In genomic region chr4:55194552-55194951, GRCm38 (mm10) we compare ENCODE assay signal across 28 mouse cellular contexts.
A peak's percentile ranks its signal among the peaks of the same experiment; 100 is the strongest.
DNase-seq lines count a peak whose midpoint lies in the region; ATAC-seq and TF ChIP-seq lines count a peak whose summit lies in the region.
"Had no signal": no experiment of that assay in that cellular context is flagged by ENCODE, and none has a peak within 500 bp of the region (broad histone marks: within the 10 kb centered on the region; RNA-seq: fewer than 3 reads in every experiment).

No protein-coding gene starts in this region.

- H3K9ac ChIP-seq in heart, embryonic 12.5 days, result no peak overlapping the region
- H3K9ac ChIP-seq in heart, embryonic 11.5 days (ENCODE audit: low read depth, low read length), result no peak overlapping the region
- H3K9ac ChIP-seq: embryonic facial prominence, embryonic 12.5 days; heart, embryonic 15.5 days; hindbrain, embryonic 12.5 days; intestine, embryonic 15.5 days; liver, embryonic 14.5 days; lung, embryonic 14.5 days; neural tube, embryonic 15.5 days had no signal

- H3K36me3 ChIP-seq in heart, embryonic 12.5 days, result no peaks in the 10 kb centered on the region
- H3K36me3 ChIP-seq in heart, embryonic 11.5 days (ENCODE audit: control insufficient read depth, insufficient read depth, low read length), result no peaks in the 10 kb centered on the region
- H3K36me3 ChIP-seq: embryonic facial prominence, embryonic 12.5 days; heart, embryonic 15.5 days; hindbrain, embryonic 12.5 days; intestine, embryonic 15.5 days; neural tube, embryonic 15.5 days had no signal

- no peak for TF ChIP-seq CTCF in layer of hippocampus, adult 2 months (conservative IDR thresholded peaks at IDR 0.05)

- 89% methylated on average over 4 of the region's 4 CpGs for WGBS in heart, embryonic 12.5 days
- WGBS in heart, embryonic 11.5 days (ENCODE audit: insufficient replicate concordance), result 78% methylated on average over 4 of the region's 4 CpGs

- H3K9me3 ChIP-seq in heart, embryonic 12.5 days (replicated peaks), result no peaks in the 10 kb centered on the region
- H3K9me3 ChIP-seq in heart, embryonic 11.5 days (replicated peaks; ENCODE audit: control insufficient read depth, low read length), result no peaks in the 10 kb centered on the region
- H3K9me3 ChIP-seq: embryonic facial prominence, embryonic 12.5 days; heart, embryonic 15.5 days; hindbrain, embryonic 12.5 days; intestine, embryonic 15.5 days; neural tube, embryonic 15.5 days had no signal

- H3K27ac ChIP-seq in layer of hippocampus, adult 2 months, result peak overlapping the region; percentile 68; the same call in 1 of the 2 replicates
- no peak overlapping the region for H3K27ac ChIP-seq in heart, embryonic 12.5 days (ENCODE audit: poor library complexity, severe bottlenecking)
- H3K27ac ChIP-seq in heart, embryonic 11.5 days (ENCODE audit: low read depth, low read length), result no peak overlapping the region
- H3K27ac ChIP-seq: embryonic facial prominence, embryonic 12.5 days; heart, embryonic 15.5 days; hindbrain, embryonic 12.5 days; hindbrain, postnatal 0 days; intestine, embryonic 15.5 days; kidney, postnatal 0 days; liver, embryonic 14.5 days; neural tube, embryonic 15.5 days had no signal

- H3K4me2 ChIP-seq in heart, embryonic 12.5 days, result no peak overlapping the region
- H3K4me2 ChIP-seq in heart, embryonic 11.5 days, result no peak overlapping the region
- H3K4me2 ChIP-seq: embryonic facial prominence, embryonic 12.5 days; heart, embryonic 15.5 days; hindbrain, embryonic 12.5 days; intestine, embryonic 15.5 days; lung, embryonic 14.5 days; neural tube, embryonic 15.5 days had no signal

- H3K27me3 ChIP-seq in heart, embryonic 12.5 days (replicated peaks), result no peaks in the 10 kb centered on the region
- H3K27me3 ChIP-seq in heart, embryonic 11.5 days (ENCODE audit: control insufficient read depth, insufficient read depth, low read length), result no peaks in the 10 kb centered on the region
- H3K27me3 ChIP-seq: embryonic facial prominence, embryonic 12.5 days; heart, embryonic 15.5 days; hindbrain, embryonic 12.5 days; intestine, embryonic 15.5 days; neural tube, embryonic 15.5 days had no signal

- H3K4me1 ChIP-seq in heart, embryonic 12.5 days (replicated peaks), result 0 out of 2 replicates have a peak, but pooled peaks cover 5% of the 10 kb centered on the region
- H3K4me1 ChIP-seq in heart, embryonic 11.5 days (ENCODE audit: control insufficient read depth, insufficient read depth, low read length), result no peaks in the 10 kb centered on the region
- H3K4me1 ChIP-seq: embryonic facial prominence, embryonic 12.5 days; hindbrain, embryonic 12.5 days; intestine, embryonic 15.5 days; neural tube, embryonic 15.5 days had no signal

- ATAC-seq in heart, embryonic 12.5 days (ENCODE audit: insufficient number of reproducible peaks, low FRiP score), result no peak
- no peak for ATAC-seq in heart, embryonic 11.5 days (replicated peaks; ENCODE audit: insufficient number of reproducible peaks, low FRiP score, low TSS enrichment)
- ATAC-seq: hindbrain, postnatal 0 days; intestine, embryonic 15.5 days had no signal

- peak; percentile 46 to 70 for DNase-seq in layer of hippocampus, adult 18-20 months (ENCODE audit: low spot score in 2 of 2)
- no peak for DNase-seq in layer of hippocampus, adult 9-10 months (ENCODE audit: low spot score)
- DNase-seq in brain, adult 2 months (ENCODE audit: low read depth, low spot score), result peak; percentile 44
- DNase-seq in layer of hippocampus, adult 2 months (ENCODE audit: low spot score in 2 of 2), result peak; percentile 31 to 73
- DNase-seq in yolk sac, embryonic 10.5 days (ENCODE audit: low spot score), result no peak
- DNase-seq: adrenal gland, postnatal 25 days; cerebellum, adult 9-10 months; embryo, embryonic 11 days; gastrocnemius, postnatal 10 days; kidney, adult 8-10 months; kidney, postnatal 4 days; liver; lung, embryonic 14.5 days; lung, postnatal 14 days; midbrain, embryonic 14.5 days; right cerebral cortex, postnatal 25 days; spleen, adult 18-20 months; thymus, postnatal 25 days had no signal

- no peak overlapping the region for H3K4me3 ChIP-seq in layer of hippocampus, adult 2 months
- no peak overlapping the region for H3K4me3 ChIP-seq in heart, embryonic 12.5 days
- H3K4me3 ChIP-seq in heart, embryonic 11.5 days (ENCODE audit: low read depth, low read length), result no peak overlapping the region
- H3K4me3 ChIP-seq: embryonic facial prominence, embryonic 12.5 days; heart, embryonic 15.5 days; hindbrain, embryonic 12.5 days; intestine, embryonic 15.5 days; neural tube, embryonic 15.5 days had no signal

Comparison
In these comparisons a context has a peak if more than half of its experiments do, and no peak if none do; other contexts are left out.
1. DNase-seq: peak in layer of hippocampus, adult 18-20 months (2 of 2), brain, adult 2 months (single experiment) and layer of hippocampus, adult 2 months (2 of 2); none in layer of hippocampus, adult 9-10 months (single experiment) and yolk sac, embryonic 10.5 days (single experiment).